Mouse (Mus musculus) spleen, embryonic (tissue): ENCODE measurements around the gene Kcnh5.

Experiments
- CTCF ChIA-PET: fragments of 350-600 bp; sonication (Branson Sonifier 250); formaldehyde crosslinking; loops from one replicate; lab custom pipeline; 2022; lab: Charles Lee

Kcnh5 gene

DNA sequence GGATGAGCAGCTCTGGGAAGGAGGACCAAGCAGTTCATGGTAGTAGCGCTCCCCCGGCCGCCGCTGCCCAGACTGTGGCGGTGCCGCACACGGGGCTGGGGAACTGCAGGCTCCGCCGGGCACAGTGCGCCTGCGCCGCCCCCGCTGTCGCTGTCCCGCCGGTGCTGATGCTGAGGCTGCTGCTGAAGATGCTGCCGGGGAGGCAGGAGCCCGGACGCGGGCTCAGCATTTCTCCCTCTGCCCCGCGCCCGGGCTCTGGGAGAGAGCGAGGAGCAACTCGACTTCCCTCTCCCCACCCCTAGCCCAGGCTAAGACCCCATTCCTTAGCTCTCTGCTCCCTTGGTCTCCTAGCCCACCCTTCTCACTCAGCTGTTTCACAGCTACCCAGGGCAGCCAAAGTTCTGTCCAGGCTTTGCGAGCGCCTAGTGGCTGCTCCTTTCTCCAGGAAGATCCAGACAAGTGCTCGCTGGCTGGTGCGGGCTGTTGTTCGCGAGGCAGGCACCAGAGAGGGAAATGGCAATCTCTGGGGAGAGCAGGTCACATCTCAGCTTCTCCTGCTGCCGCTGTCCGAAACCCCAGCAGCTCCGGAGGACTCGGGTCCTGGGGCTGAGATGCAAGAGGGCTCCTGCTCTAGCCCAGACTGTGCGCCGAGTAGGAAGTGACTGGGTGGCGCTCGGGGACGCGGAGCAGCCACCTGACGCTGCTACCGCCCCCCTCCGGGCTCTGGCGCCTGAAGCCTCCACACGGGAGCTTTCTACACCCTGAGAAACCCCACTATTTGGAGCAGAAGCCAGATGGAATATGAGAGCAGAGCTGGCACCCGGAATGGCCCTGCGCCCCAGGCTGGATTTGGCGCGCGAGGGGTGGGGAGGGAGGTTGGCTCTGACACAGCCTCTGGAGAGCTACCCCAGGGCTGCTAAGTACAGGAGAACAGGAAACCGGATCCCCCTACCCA, at the start of gene Kcnh5:
Gene Kcnh5, minus strand, starts transcription at position 642 of the 955 bp plus-strand sequence.
- CTCF ChIA-PET, result no interaction called here

DNA sequence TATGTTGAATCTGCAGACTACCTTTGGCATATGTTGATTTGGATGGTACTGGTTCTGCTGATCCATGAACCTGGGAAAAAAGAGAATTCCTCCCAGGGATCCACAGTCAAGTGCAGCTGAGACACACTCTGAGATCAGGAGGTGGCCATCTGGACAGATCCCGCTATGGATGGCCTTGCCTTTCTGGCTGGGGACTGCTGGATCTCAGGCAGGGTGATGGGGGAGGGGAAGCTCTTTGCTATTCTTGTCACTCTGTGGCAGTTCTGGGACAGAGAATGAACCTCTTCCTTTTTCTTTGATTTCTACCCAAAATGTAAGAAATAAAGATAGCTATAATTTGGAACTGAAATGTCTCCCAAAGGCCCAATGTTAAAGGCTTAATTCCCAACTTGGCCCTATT, 46.8 kb upstream of the Kcnh5 start:
- CTCF ChIA-PET, result no interaction called here

DNA sequence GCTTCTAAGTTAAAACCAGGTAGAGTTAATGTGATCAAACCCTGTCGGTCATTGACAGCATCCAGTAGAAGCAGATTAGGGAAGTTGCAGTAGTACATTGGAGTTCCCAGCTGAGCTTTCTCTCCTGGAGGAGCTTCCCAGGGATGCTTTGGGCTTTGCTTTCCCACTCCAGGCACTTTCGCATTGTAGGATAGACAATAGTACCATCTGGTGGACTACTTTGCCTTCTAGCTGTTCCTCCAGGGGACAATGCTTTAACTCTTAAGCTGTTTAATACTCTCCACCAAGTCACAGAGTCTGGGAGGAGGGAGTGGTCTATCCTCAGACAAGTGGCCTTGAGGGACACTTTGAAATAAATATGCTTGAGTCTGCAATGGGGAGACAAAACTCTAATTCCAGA, 12.3 kb upstream of the Kcnh5 start:
- CTCF ChIA-PET, result no interaction called here

DNA sequence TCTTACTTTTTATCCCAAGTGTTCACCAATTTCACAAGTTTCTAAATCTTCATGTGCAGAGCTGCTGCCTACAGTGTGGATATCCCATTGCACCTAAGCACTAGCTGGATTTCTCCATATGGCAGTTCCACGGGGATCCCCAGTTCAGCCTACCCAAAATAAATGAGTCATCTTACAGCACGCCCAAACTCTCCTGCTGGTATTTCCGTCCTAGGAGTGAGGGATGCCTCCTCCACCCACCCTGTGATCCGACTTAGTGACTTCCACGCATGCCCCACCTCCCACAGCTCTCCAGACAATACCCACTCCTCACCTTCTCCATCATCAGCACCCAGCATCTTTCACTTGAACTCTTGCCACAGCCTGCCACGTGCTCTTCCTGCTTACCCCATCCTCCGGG, 5.5 kb upstream of the Kcnh5 start:
- CTCF ChIA-PET, result interaction anchor here (0.5 kb wide), 1 partner anchor 34 kb away, joined by 3 read pairs; no protein-coding TSS in a partner anchor

DNA sequence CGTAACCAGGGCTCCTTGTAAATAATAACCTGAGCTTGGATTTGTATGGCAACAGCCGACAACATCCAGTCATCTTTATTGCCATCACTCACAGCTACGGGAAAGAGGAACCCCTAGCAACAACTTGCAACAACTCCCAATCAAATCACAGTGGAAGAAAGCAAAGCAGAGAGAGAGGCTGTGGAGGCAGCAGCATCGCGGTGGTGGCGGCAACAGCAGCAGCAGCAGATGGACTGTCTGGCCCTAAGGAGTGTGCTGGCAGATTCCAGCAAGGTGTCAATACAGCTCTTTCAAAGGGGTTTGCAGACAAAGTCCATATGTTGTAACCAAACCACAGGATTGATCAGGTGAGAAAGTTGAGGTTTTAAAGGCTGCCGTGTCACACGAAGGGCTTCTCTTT, 2.4 kb upstream of the Kcnh5 start:
- CTCF ChIA-PET, result no interaction called here

DNA sequence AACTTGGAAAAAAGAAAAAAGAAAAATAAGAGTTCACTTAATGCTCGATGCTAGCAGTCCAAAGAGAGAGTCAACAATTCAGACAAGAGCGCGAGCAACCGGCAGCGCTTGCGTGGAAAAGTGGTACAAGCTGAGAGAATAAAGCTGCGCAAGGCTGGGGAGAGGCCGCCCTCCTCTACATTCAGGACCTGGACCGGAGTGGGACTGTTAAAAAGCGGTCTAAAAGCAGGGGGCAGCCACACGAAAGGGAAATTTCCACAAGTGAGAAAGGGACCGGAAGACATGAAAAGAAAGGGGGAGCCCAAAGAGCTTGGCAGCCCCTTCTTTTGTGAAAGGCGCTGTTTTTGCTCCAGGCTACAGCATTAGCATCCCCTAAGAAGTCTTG, 506 bp upstream of the Kcnh5 start:
- CTCF ChIA-PET, result no interaction called here

DNA sequence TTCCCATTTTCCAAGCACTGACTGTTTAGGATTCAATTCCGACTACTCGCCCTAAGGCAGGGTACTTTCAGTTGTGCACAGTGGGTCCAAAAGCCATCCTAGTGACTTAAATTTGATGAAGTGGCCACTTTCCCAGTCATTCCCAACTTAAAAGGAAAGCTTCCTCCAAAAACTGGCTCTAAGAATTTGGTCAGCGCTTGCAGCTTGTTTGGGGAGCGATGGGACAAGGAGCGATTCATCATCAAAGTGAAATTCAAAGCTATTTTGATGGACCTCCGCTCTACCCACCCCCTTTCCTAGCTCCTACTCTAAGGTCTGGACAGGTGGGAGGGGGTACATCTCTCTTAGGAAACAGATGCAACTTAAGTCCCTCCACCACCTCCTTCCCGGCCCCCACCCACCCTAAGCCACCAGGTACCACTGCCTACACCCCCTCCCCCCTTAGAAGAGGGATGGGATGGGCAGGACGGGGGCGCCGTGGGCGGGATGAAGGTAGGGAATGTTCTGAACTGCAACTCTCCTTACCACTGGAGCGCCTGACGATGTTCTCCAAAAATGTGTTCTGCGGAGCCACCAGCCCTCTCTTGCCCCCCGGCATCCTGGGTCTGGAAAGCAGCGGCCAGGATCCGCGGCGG, 1.1 kb downstream of the Kcnh5 start:
- CTCF ChIA-PET, result no interaction called here

DNA sequence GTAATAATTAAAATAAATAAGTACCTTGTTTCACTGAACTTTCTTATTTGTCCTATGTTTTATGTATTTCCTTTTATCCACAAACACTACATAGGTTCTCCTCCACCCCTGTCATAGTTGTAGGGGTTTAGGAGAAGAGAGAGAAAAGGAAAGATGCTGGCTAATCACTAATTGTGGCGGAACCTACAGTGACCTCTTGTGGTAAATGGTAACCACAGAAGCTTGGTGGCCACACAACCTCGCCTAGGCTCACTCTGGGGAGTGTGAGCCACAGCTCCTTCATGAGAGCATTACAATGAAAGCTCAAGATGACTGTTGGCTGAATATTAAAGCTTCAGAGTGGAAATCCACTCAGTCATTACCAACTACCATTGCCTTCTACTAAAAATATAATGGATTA, 6.2 kb downstream of the Kcnh5 start:
- CTCF ChIA-PET, result no interaction called here

DNA sequence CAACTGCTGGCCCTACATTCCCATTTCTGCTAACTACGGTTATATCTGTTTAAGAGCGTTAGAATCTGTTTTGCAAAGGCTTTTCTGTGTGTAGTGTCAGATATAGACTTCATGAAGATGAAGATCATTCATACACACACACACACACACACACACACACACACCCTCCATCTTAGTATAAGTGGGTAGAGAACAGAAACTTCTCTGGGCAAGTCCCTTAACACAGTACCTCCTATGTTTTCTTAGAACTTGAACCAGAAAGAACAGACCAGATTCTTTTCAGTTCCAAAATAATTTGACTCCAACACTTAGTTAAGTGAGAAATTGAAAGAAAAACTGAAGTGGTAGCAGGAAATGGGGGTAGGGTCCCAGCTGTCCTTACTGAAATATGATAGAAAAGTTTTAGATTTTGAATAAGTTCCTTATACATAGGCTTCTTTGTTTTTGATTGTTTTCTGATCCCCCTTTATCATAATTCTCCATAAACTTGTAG, 24.0 kb downstream of the Kcnh5 start:
- CTCF ChIA-PET, result no interaction called here

DNA sequence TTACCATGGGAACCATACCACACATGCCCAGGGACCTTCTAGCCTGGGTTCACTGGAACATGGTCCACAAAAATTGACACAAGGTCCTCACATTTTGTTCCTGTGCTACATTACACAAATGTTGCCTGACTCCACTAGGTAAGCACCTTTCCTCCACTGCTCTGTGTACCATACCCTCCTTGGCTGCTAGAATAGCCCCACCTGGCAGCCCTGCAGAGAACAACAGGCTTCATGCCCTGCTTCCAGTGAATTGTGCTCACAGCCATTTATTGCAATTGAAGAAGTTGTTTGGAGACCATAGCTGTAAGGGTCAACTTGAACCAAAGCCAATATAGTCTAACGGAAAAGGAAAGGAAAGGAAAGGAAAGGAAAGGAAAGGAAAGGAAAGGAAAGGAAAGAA, 37.3 kb downstream of the Kcnh5 start:
- CTCF ChIA-PET, result no interaction called here

DNA sequence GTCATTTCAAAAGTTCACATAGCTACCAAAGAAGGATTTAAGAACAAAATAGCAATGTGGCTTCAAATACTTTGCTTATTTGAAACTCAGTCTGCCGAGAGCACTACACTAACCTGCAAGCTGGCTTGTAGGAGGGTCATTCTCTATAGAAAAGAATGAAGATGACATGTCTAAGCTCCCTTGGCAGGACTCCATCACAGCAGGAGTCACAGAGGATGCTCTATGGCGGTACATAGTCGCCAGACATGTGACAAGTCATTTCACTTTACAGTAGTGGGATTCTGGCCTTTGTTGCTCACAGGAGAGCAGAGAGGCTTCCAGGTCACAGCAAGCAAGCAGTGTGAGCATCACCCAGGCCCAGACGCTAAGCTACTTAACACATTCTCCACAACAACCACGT, 85.2 kb downstream of the Kcnh5 start:
- CTCF ChIA-PET, result no interaction called here

DNA sequence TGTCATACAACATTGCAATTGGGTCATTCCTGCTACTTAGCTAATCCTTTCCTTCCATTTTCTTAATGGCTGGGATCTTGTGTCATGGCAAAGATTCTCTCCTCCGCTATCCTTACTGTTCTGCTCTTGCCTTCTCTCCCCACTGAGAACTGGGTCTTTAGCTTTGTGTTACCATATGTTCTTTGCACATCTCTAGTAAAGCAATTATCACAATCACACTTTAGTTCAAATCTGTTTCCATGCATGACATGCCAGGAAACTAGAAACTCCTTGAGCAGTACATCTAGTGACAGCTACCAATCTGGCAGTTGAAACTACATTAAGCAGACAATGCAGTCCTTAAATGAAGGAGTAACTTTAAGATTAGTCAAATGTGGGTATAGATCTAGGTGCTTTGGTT, 86.2 kb downstream of the Kcnh5 start:
- CTCF ChIA-PET, result no interaction called here

DNA sequence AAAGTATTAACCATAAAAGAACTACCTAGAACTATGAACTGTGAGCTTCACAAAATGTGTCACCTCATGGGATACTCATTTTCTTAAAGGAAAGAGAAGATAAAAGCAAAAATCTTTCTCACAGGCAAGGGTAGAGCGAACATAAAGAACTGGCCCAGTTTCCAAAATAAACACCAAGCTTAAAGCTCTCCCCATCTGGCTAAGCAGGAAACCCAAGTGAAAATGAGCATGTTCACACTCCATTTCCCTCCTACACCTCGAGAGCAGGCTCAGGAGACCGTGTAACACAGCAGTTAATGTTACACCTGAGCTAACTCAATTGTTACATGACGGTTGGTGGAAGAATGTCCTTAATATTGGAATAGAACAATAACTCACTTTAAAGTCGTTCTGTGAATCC, 100.0 kb downstream of the Kcnh5 start:
- CTCF ChIA-PET, result no interaction called here

DNA sequence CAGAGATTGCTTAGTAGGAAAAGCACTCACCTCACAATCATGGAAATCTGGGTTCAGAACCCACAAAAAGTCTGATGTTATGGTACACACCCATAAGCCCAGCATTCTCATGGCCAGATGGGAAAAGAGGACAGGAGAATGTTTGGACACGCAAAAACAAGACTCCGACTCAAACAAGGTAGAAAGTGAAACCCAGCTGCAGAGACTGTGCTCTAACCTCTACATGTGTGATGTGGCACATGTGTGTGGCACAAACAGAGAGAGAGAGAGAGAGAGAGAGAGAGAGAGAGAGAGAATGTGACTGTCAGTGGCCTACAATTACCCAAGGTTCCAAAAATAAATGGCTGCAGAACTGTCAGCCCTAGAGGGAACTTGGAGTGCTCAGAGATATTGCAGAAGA, 106.1 kb downstream of the Kcnh5 start:
- CTCF ChIA-PET, result no interaction called here

DNA sequence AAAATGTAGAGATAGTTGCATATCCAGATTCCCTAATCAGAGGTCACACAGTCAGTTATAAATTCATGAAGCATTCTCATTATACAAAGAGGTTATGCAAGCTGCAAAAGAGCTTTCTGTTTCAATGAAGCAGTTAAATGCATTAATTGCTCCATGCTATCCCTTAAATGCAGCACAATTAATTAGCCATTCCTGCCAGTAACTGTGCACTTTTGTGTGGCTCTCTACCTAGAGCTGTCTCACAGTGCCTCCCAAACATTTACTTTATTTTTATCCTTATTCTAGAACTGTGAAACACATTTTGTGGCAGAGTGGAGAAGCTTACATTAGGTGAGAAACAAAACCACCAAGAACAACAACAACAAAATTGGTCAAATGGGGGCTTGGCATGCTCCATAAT, 114.6 kb downstream of the Kcnh5 start:
- CTCF ChIA-PET, result no interaction called here

DNA sequence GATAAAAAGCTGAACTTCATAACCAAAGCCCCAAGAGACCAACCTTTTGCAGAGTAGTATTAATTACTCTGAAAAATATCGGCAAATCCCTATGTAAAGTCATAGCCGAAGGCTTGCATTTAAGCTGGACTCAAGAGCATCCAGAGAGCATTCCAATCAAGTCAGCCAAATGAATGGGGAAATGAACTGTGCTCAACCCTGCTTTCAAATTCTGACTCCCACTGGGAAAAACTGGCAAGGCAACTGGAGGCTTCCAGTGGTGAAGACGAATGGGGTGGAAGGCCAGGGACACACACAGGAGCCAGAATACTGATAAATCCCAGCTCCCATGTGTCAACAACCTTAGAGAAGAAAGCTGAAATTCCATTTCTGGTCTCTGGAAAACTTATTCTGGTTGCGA, 115.4 kb downstream of the Kcnh5 start:
- CTCF ChIA-PET, result no interaction called here

DNA sequence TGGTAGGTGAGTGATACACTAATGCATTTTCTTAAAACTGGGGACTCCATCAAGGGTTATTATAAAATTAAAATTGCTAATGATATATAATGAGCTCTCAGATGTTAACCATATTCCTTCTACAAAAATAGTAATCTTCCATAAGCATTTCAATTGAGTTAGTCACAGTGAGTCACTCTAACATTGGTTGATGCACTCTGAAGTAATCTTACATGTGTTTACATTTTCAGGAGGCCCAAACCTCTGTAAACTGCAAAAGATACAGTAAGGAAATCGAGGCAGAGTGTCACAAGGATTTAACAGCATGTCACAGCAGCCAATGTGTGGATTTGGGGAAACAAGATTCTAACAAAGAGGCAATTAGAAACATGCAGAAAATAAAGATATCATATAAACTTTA, 123.4 kb downstream of the Kcnh5 start:
- CTCF ChIA-PET, result no interaction called here

DNA sequence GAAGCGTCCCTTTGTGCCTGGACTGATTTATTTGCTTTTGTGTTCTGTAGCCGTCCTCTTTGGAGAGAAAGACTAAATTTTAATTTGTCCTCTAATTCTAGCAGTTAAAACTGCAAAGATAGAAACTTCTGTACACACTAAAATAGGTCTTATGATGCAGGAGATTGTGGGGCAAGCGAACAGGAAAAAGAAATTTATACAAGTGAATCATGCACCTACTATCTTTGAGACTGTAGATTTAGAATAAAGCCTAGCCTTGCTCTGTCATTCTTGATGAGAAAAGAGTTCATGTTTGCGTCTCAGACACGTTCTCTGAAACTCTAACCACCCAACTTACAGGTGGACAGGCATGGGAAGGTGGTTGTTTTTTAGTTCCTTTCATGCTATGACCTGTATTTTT, 140.4 kb downstream of the Kcnh5 start:
- CTCF ChIA-PET, result no interaction called here

DNA sequence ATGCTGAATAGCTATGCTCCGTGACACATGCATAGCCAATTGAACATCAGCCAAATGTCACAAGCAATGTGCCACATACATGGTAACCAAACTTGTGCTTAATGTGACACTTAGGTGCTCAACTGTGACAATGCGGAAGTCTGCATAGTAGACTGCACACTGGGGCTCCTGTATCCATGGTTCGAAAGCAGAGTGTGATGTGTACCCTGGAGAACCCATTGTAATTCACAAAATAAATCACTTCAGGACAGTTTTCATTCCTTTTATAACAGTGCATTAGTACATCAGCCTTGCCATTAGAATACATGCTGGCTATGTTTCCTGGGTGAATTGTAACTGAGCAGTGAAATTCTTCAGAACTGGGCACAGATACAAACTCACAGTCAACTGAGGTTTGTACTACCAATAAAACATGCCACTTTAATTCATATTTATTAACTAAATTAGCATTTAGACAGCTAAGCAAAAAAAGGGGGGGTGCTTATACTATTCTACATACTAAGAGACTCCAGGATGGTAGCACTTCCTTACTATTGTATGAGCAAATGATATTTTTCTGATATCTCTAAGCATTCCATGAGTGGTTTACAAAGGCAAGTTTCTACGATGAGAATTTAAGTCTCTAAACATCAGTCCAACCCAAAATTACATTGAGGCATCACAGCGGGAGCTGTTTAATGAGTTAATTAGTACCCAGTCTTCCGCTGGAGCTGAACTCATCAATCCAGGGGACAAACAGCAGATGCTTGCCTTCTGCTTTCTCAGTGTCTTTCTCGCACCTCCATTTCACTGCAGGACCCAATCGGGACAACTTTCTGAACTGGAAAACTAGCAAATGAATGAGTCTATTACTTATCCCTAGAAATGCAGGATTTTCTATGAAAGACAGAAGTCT, 144.9 kb downstream of the Kcnh5 start:
- CTCF ChIA-PET, result no interaction called here

DNA sequence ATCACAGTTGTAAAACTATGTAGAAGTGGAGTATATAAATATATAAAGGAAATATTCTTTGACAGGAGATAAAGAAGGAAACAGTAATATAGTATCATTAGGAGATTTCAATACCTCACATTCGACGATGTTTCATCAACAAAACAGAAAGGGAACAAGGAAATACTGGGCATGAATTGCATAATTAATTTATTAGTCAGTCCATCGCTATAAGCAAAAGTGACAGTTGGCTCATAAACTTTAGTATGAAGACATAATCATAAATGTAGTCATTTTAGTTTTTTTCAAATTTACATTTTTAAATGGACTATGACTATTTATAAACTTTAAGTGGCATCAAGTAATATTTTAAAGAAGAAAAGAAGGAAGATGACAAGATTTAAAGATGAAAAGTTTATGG, 205.9 kb downstream of the Kcnh5 start:
- CTCF ChIA-PET, result no interaction called here

DNA sequence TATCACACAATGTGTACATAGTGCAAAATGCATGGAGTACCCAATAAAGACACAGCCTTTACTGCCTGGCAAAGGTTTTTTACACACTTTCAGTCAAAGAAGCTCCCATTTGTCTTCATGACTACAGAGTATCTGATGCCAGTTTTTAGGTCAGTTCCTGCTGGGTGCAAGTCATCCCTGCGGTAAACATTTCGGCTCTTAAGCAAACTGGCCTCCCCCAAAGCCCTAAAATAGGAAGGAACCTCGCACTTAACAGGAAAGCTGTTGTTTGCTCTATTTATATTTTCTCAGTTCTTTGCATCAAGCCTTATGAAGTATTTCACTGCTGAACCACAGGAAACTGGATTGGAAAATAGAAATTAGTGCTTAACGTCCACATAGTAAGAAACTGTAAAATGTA, 207.7 kb downstream of the Kcnh5 start:
- CTCF ChIA-PET, result no interaction called here

DNA sequence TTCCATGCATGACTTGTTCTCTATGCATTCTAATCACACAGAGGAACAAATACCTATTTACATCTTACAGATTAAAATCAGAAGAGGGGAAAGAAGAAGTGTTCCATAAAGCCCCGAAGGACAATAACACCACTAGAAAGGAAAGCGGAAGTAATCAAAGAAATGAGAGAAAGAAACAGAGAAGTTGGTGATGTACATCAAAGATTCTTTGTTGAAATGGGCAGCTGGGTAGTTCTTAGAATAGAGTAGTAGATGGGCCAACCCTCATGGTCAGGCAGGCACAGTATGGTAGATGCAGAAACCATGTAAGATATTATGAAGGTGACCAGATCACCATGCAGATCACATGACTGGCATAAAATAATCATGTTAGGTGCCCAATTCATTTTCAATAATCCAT, 210.9 kb downstream of the Kcnh5 start:
- CTCF ChIA-PET, result no interaction called here
